Mouse (Mus musculus) limb, embryonic 10.5 days (tissue): ENCODE data around the gene Agbl2. TPM values are rescaled to one million over a fixed set of nuclear protein-coding genes. Genes with fewer than 3 reads are reported as not detected.

Experiments
- DNase-seq: peaks from one replicate; pipeline ENCODE4 v3.0.0-alpha.2; 2017; ENCODE audit warnings: low spot score
- H3K27ac ChIP-seq: fragments of 300-500 bp; sonication (generic); 2 replicates; pipeline ENCODE4 v1.5.1; 2016; ENCODE audit warnings: mild to moderate bottlenecking
- H3K27me3 ChIP-seq: fragments of 300-500 bp; sonication (generic); 2 replicates; pipeline ENCODE4 v1.6.1; 2016; ENCODE audit warnings: low read depth, mild to moderate bottlenecking; ENCODE audit not compliant: poor library complexity, severe bottlenecking
- H3K36me3 ChIP-seq: fragments of 300-500 bp; sonication (generic); 2 replicates; pipeline ENCODE4 v1.6.1; 2016; ENCODE audit warnings: mild to moderate bottlenecking, moderate library complexity
- H3K4me1 ChIP-seq: fragments of 300-500 bp; sonication (generic); 2 replicates; pipeline ENCODE4 v1.6.1; 2016
- H3K4me3 ChIP-seq: fragments of 300-500 bp; sonication (generic); 2 replicates; pipeline ENCODE4 v1.5.1; 2016; ENCODE audit warnings: mild to moderate bottlenecking, moderate library complexity
- H3K9me3 ChIP-seq: fragments of 300-500 bp; sonication (generic); replicated peaks from 2 replicates; pipeline ENCODE4 v1.6.1; 2016; ENCODE audit warnings: mild to moderate bottlenecking
- WGBS: fragments of 180-500 bp; shearing (Covaris S2); methylation state at CpG from one replicate; pipeline ENCODE4 v1.1.7; 2016; 5-methylcytosine and 5-hydroxymethylcytosine counted together
- polyA plus RNA-seq: library from polyadenylated mRNA; unstranded; fragments of >200 nt; fragmentation: Nextera tagmentation; extraction: Ambion mirVana; gene quantifications from 2 replicates; pipeline ENCODE4 v1.2.1, GENCODE M21; 2016

Gene Agbl2
- polyA plus RNA-seq, 1 experiment from 2014 or later: 0.36 TPM

DNA sequence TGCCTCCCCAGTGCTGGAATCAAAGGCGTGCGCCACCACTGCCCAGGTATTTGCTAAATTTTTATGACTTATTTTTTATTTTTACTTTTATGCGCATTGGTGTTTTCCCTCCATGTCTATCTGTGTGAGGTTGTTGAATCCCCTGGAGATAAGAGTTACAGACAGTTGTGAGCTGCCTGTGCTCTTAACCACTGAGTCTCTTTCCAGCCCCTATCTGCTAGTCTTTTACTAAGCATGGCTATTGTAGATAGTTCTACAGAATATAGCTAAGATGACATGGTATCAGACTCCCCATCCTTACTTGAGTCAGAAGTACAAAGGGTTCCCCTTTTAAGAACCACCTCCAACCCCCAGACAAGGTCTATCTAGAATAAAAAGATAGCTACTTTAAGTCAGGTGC lies 28.3 kb upstream of the Agbl2 start:
- Histone ChIP-seq H3K27ac (no peak overlapping the region), H3K36me3 (peaks cover 95% of the 10 kb centered on the region), H3K4me1 (no peaks in the 10 kb centered on the region), H3K9me3 (no peaks in the 10 kb centered on the region), H3K4me3 (no peak overlapping the region), H3K27me3 (no peaks in the 10 kb centered on the region)
- WGBS: 98% methylated on average over 3 of the region's 3 CpGs
- DNase-seq: no peak

DNA sequence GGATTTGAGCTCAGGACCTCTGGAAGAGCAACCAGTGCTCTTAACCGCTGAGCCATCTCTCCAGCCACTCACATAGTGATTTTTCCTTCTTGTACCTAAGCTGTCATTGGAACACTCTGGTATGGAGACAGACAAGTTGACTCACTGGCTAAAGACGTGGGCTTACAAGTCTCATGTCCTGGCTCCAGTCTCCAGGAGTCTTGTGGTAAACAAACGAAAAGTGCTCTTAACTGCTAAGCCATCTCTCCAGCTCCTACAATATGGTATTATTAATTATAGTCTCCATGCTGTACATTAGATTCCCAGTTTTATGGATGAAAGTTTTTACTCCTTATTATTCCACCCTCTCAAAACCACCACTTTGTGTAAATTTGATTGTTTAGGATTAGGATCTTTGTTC lies 17.4 kb upstream of the Agbl2 start:
- DNase-seq: no peak
- Histone ChIP-seq H3K4me3 (no peak overlapping the region), H3K36me3 (peaks cover 99% of the 10 kb centered on the region), H3K4me1 (no peaks in the 10 kb centered on the region), H3K27me3 (no peaks in the 10 kb centered on the region), H3K27ac (no peak overlapping the region), H3K9me3 (no peaks in the 10 kb centered on the region)
- WGBS: 94% methylated on average over 3 of the region's 3 CpGs

DNA sequence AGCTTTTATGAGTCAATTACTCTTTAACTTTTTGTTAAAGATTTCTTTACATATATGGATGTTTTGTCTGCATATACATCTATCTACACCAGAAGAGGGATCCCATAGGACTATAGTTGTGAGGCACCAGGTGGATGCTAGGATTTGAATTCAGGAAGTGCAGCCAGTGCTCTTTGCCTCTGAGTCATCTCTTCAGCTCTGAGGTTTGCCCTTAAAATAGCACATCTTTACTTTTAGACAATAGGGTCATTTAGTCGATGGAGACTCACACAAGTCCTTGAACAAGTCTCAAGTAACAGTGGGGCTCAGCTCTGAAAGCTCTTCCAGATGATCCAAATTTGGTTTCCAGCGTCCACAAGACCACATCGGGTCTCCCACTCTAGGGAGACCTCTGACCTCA lies 1.2 kb upstream of the Agbl2 start:
- Histone ChIP-seq H3K36me3 (peaks cover 52% of the 10 kb centered on the region), H3K4me1 (peaks cover 18% of the 10 kb centered on the region), H3K9me3 (no peaks in the 10 kb centered on the region), H3K27ac (no peak overlapping the region), H3K27me3 (peaks cover 19% of the 10 kb centered on the region), H3K4me3 (no peak overlapping the region)
- no peak for DNase-seq
- 43% methylated on average over 3 of the region's 3 CpGs for WGBS

DNA sequence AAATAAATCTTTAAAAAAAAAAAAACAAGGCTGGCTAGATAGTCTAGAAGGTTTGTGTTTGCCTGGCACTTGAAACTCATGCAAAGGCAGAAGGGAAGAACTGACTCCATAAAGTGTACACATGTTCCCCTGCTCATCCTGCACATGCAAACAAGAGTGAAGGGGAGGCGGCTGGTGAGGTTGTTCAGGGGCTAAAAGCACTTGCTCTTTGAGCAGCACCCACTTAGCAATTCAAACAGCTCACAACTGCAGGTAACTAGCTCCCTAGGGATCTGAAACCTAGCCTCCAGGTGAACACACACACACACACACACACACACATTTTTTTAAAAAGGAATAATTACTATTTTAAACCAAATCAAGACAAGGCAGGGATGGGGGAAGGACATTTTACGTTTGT lies 589 bp upstream of the Agbl2 start:
- Histone ChIP-seq H3K27me3 (peaks cover 19% of the 10 kb centered on the region), H3K27ac (no peak overlapping the region), H3K9me3 (no peaks in the 10 kb centered on the region), H3K36me3 (peaks cover 46% of the 10 kb centered on the region), H3K4me3 (no peak overlapping the region), H3K4me1 (peaks cover 18% of the 10 kb centered on the region)
- no peak for DNase-seq
- 44% methylated on average over 2 of the region's 2 CpGs for WGBS

DNA sequence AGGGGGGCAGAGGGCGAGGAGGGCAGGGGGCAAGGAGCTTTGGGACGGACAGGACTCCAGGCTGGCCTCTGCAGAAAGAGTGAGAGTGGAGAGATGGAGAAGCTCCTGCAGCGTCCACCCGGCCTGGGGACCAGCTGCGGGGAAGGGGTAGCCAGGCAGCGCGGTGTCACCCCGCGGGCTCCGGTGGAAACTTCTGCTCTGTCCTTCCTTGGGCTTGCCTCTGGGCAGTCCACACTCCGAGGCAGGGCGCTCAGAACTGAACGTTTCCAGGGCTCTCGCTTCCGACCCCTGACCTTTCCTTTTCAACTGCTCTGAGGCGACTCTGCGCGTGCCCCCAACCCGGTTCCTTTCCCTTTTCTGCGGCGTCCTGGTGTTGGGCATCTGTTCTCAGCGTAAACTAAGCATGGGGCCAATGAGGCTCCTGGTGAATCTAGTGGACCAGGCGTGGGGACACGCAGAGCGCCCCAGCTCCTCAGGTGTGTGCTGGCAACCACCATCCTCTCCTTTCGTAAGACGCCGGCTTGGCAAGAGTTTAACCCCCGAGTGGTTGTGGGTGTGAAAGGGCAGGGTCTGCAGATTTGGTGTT lies 467 bp downstream of the Agbl2 start:
- WGBS: under 1% methylated on average over 29 of the region's 29 CpGs
- peak; percentile 60 for DNase-seq

DNA sequence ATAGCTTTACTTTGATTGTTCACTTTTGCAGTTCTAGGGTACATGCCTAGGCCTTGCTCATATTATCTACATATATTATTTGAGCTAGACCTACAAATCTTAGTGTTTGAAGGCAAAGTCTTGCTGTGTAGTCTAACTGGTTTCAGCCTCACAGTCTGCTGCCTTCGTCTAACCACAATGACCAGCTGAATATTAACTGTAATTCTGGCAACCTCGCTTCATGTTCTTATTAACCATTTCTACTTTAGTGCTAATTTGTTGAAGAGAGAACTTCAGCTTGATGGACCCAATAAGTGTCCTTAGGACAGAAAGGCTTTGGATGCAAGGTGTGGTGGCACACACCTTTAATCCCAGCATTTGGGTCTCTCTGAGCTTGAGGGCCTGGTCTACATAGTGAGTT lies 5.6 kb downstream of the Agbl2 start:
- Histone ChIP-seq H3K27me3 (peaks cover 14% of the 10 kb centered on the region), H3K9me3 (no peaks in the 10 kb centered on the region)
- WGBS: 84% methylated on average over 2 of the region's 2 CpGs

More for the DNA sequence above, 467 bp downstream of the Agbl2 start:
- H3K4me3 ChIP-seq: peak overlapping the region; percentile 58
- H3K27me3 ChIP-seq: peaks cover 19% of the 10 kb centered on the region
- H3K36me3 ChIP-seq: peaks cover 36% of the 10 kb centered on the region
- peaks cover 18% of the 10 kb centered on the region for H3K4me1 ChIP-seq
- H3K27ac ChIP-seq: peak overlapping the region; percentile 72
- no peaks in the 10 kb centered on the region for H3K9me3 ChIP-seq

DNA sequence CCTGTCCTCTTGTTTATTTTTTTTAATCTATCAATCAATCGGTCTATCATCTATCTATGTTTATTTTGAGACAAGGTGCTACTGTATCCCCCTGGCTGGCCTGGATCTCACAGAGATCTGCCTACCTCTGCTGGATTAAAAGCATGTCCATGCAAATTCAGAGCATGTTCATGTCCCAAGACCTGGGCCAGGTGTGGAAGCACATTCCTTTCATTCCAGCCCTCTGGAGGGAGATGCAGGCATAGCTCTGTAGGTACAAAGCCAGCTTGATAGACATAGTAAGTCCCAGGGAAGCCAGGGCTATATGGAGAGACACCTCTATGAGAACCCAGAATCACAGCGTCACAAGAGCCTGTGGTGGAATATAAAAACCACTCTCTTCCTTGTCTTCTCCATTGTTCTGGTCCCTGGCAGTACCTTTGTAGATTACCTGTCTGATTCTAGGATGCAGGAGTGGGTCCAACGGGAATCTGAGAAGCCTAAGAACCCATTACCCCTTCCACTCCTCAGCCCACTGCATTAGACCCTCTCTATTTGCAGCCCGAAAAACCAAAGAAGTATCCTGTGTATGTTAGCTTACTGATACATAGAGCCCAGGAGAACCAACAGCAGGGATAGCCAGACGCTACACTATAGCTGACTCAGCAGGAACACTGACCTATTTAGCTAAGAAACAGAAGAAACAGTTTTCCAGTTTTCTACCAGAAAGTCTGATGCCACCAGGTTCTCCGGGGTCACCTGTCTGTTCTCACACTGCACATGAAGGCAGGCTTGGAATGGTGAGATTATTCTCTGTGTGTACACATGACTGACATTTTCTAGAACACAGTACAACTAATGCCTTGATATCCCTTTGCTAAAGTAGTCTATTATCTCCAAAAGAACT lies 26.0 kb downstream of the Agbl2 start:
- Histone ChIP-seq H3K36me3 (no peaks in the 10 kb centered on the region), H3K27me3 (no peaks in the 10 kb centered on the region), H3K4me3 (no peak overlapping the region), H3K4me1 (no peaks in the 10 kb centered on the region), H3K9me3 (no peaks in the 10 kb centered on the region), H3K27ac (no peak overlapping the region)
- DNase-seq: no peak
- 89% methylated on average over 6 of the region's 6 CpGs for WGBS

More for the DNA sequence above, 5.6 kb downstream of the Agbl2 start:
- Histone ChIP-seq H3K36me3 (no peaks in the 10 kb centered on the region), H3K27ac (no peak overlapping the region), H3K4me3 (no peak overlapping the region), H3K4me1 (peaks cover 5% of the 10 kb centered on the region)
- DNase-seq: no peak

DNA sequence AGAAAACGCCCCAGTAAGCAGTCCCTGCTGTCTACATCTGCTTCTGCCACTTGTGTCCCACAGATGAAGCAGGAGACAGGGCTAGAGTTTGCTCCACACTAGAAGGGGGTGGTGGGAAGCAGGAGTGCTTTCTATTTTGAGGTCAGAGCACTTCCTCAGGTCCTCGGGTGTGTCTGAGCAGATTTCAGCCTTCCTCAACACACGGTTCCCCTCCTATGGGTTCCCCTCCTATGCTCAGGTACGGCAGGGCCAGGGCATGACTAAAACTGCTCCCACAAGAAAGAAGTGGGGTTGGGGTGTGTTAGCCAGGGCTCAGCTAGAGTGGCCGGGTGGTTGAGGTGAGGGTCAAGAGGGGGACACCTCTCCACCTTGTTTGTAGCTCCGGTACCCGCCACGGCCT lies 28.2 kb downstream of the Agbl2 start:
- Histone ChIP-seq H3K9me3 (no peaks in the 10 kb centered on the region), H3K36me3 (no peaks in the 10 kb centered on the region), H3K4me3 (no peak overlapping the region), H3K27me3 (no peaks in the 10 kb centered on the region), H3K4me1 (no peaks in the 10 kb centered on the region), H3K27ac (no peak overlapping the region)
- no peak for DNase-seq
- WGBS: 91% methylated on average over 8 of the region's 8 CpGs

DNA sequence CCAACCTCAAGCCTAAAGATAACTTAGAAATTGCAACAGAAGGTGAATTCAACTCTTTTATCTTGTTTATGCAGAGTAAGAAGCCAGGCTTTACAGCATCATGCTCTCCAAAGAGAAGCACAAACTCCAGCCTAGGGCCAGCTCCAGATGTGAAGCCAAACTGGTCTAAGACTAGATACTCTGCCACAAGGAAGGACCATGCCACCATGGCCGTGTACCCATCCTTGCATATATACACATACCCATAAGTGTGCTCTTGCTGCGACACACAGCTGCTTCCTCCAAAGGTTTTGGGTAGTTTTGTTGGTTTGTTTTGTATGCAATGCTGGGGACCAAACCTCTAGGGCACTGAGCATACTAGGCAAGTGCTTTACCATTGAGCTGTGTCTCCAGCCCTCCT lies 32.7 kb downstream of the Agbl2 start:
- Histone ChIP-seq H3K27me3 (no peaks in the 10 kb centered on the region), H3K4me1 (no peaks in the 10 kb centered on the region), H3K9me3 (no peaks in the 10 kb centered on the region), H3K4me3 (no peak overlapping the region), H3K27ac (no peak overlapping the region), H3K36me3 (no peaks in the 10 kb centered on the region)
- WGBS: 88% methylated on average over 2 of the region's 2 CpGs
- no peak for DNase-seq

DNA sequence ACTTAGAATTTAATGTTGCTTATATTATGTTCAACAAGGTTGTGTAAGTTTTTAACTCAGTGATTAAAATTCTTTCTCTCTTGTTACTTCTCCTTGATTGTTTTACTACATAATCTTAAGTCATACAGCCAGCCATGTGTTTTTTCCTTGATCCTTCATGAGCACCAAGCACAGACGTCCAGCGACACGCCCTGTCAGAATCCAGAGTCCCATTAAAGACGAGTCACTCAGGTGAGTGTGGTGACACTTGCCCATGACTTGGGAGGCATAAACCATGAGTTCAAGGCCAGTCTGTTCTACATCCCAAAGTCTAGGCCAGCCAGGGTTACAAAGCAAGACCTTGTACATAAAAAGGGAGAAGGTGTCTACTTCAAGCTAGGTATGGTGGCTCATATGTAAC lies 33.6 kb downstream of the Agbl2 start:
- Histone ChIP-seq H3K4me1 (no peaks in the 10 kb centered on the region), H3K9me3 (no peaks in the 10 kb centered on the region), H3K27me3 (no peaks in the 10 kb centered on the region), H3K4me3 (no peak overlapping the region), H3K27ac (no peak overlapping the region), H3K36me3 (no peaks in the 10 kb centered on the region)
- DNase-seq: no peak
- WGBS: 80% methylated on average over 4 of the region's 4 CpGs

DNA sequence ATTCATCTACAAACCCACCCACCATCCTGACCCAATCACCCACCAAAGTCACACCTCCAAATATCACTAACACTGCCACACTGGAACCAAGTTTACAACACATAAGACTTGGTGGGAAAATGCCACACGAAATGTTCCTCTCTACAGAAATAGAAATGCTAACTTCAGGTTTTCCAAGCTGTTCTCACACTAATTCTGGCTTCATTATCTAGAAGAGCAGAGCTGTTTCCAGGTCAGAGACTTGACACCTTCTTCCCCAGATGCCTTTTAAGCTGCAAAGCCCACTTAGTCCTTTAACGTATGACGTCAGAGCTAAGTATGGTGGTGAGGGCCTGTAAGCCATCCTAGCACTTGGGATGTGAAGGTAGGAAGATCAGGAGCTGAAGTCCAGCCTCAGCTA lies 36.2 kb downstream of the Agbl2 start:
- Histone ChIP-seq H3K4me1 (no peaks in the 10 kb centered on the region), H3K36me3 (no peaks in the 10 kb centered on the region), H3K9me3 (no peaks in the 10 kb centered on the region), H3K27me3 (no peaks in the 10 kb centered on the region), H3K4me3 (no peak overlapping the region), H3K27ac (no peak overlapping the region)
- no peak for DNase-seq
- WGBS: 86% methylated on average over 3 of the region's 3 CpGs

DNA sequence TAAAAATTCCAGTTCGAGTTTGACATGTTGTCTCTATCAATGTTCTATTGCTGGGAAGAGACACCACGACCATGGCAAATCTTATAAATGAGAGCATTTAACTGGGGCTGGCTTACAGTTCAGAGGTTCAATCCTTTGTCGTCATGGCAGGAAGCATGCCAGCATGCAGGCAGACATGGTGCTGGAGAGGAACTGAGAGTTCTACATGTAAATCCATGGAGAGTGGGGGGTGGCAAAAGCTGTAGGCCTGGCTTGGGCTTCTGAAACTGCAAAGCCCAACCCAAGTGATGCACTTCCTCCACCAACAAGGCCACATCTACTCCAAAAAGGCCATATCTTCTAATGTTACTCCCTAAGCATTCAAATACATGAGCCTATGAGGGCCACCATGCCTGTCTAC lies 38.4 kb downstream of the Agbl2 start:
- H3K36me3 ChIP-seq: no peaks in the 10 kb centered on the region
- DNase-seq: no peak
- WGBS: 90% methylated on average over 3 of the region's 3 CpGs
- no peaks in the 10 kb centered on the region for H3K27me3 ChIP-seq
- no peak overlapping the region for H3K27ac ChIP-seq
- H3K4me3 ChIP-seq: no peak overlapping the region
- no peaks in the 10 kb centered on the region for H3K9me3 ChIP-seq
- no peaks in the 10 kb centered on the region for H3K4me1 ChIP-seq

DNA sequence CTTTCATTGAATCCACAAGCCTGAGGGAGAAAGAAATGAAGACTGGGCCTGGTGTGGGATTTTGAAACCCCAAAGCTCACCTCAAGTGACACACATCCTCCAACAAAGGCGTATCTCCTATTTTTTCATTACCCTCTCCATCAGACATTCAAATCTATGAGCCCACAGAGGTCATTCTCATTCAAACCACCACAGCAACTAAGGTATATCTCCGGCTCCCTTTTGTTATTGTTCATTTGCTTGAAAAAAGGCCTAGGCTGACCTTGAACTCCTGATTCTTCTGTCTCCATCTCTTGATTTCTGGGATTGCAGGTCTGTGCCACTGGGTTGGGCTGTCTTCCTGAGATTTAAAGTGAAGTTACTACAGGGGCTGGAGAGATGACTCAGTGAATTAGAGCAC lies 40.5 kb downstream of the Agbl2 start:
- WGBS: 90% methylated on average over 2 of the region's 2 CpGs
- no peaks in the 10 kb centered on the region for H3K9me3 ChIP-seq
- no peaks in the 10 kb centered on the region for H3K27me3 ChIP-seq
- no peak for DNase-seq
- no peak overlapping the region for H3K4me3 ChIP-seq
- no peak overlapping the region for H3K27ac ChIP-seq
- no peaks in the 10 kb centered on the region for H3K36me3 ChIP-seq
- no peaks in the 10 kb centered on the region for H3K4me1 ChIP-seq
